Mouse (Mus musculus): ENCODE measurements around the gene Cd44.

GRCm38 (mm10) chr2:102941937-102942781 lies 40.7 kb upstream of the Cd44 start:
- no peak for TF ChIP-seq E2F4 (IDR thresholded peaks at IDR 0.05; ENCODE audit: insufficient read depth)
- TF ChIP-seq USF1 (IDR thresholded peaks at IDR 0.05; ENCODE audit: low read depth) = no peak
- TF ChIP-seq POLR2A (IDR thresholded peaks at IDR 0.05; ENCODE audit: insufficient read length, low read depth) = no peak
- TF ChIP-seq POLR2AphosphoS2 (IDR thresholded peaks at IDR 0.05; ENCODE audit: insufficient read length, low read depth) = no peak
- TF ChIP-seq MAX (IDR thresholded peaks at IDR 0.05; ENCODE audit: low read depth) = no peak

All from myocyte (in vitro differentiated cells).